Mouse (Mus musculus): ENCODE results near the gene Gabarapl2. TPM values are rescaled to one million over a fixed set of nuclear protein-coding genes. Genes with fewer than 3 reads are reported as not detected.

Gene Gabarapl2
- total and polyA plus RNA-seq, 2 experiments from 2014 or later, result 117 to 469 TPM

GRCm38 (mm10) chr8:111992703-111993039, 52.2 kb downstream of the Gabarapl2 start:
- H3K4me1 ChIP-seq (ENCODE audit: insufficient read depth, low read length), result peaks cover 4% of the 10 kb centered on the region; the same call in 1 of the 2 replicates
- peak overlapping the region; percentile 62; the same call in 1 of the 2 replicates for H3K4me2 ChIP-seq (ENCODE audit: low read depth, low read length, poor library complexity, severe bottlenecking)
- H3K4me3 ChIP-seq (ENCODE audit: low read depth, low read length), result no peak overlapping the region
- H3K9me3 ChIP-seq (ENCODE audit: low read length), result no peaks in the 10 kb centered on the region
- DNase-seq (ENCODE audit: low spot score) (no peak), ATAC-seq (ENCODE audit: low FRiP score) (no peak)
- H3K36me3 ChIP-seq (ENCODE audit: insufficient read depth, low read length), result peaks cover 42% of the 10 kb centered on the region
- H3K27me3 ChIP-seq (ENCODE audit: insufficient read depth, low read length), result no peaks in the 10 kb centered on the region
- no peak for TF ChIP-seq CTCF (IDR thresholded peaks at IDR 0.05)
- H3K27ac ChIP-seq (ENCODE audit: low read depth, low read length), result no peak overlapping the region
- H3K9ac ChIP-seq (replicated peaks; ENCODE audit: low read length, poor library complexity, severe bottlenecking), result no peak overlapping the region
- 69% methylated on average over 3 of the region's 3 CpGs for WGBS

Other genes starting within 250 kb of the Gabarapl2 start
- gene Ctrb1, start 249.7 kb upstream of the Gabarapl2 start, total RNA-seq (2014; rRNA removed), result not detected in 2 replicates
- gene Ctrb1, start 249.7 kb upstream of the Gabarapl2 start, polyA plus RNA-seq (2015; fragmentation: Nextera tagmentation; extraction: Ambion mirVana), result not detected in 2 replicates
- gene Bcar1, start 196.9 kb upstream of the Gabarapl2 start, total RNA-seq (2014; rRNA removed), result 62.3 and 72.8 TPM in 2 replicates
- gene Bcar1, start 196.9 kb upstream of the Gabarapl2 start, polyA plus RNA-seq (2015; fragmentation: Nextera tagmentation; extraction: Ambion mirVana), result 38.3 and 44.3 TPM in 2 replicates
- 61.3 and 63.1 TPM in 2 replicates for gene Cfdp1, start 86.4 kb upstream of the Gabarapl2 start, total RNA-seq (2014; rRNA removed)
- gene Cfdp1, start 86.4 kb upstream of the Gabarapl2 start, polyA plus RNA-seq (2015; fragmentation: Nextera tagmentation; extraction: Ambion mirVana), result 196 and 197 TPM in 2 replicates
- 3.6 TPM in 2 replicates for gene Tmem170, start 64.0 kb upstream of the Gabarapl2 start, total RNA-seq (2014; rRNA removed)
- gene Tmem170, start 64.0 kb upstream of the Gabarapl2 start, polyA plus RNA-seq (2015; fragmentation: Nextera tagmentation; extraction: Ambion mirVana), result 2.1 and 2.7 TPM in 2 replicates
- 2.9 and 5.2 TPM in 2 replicates for gene Chst5, start 30.3 kb upstream of the Gabarapl2 start, total RNA-seq (2014; rRNA removed)
- 3.4 and 3.6 TPM in 2 replicates for gene Chst5, start 30.3 kb upstream of the Gabarapl2 start, polyA plus RNA-seq (2015; fragmentation: Nextera tagmentation; extraction: Ambion mirVana)
- gene Tmem231, start 6.8 kb upstream of the Gabarapl2 start, total RNA-seq (2014; rRNA removed), result 21.3 and 23.7 TPM in 2 replicates
- 17.3 and 18.7 TPM in 2 replicates for gene Tmem231, start 6.8 kb upstream of the Gabarapl2 start, polyA plus RNA-seq (2015; fragmentation: Nextera tagmentation; extraction: Ambion mirVana)
- 3.4 and 5.2 TPM in 2 replicates for gene Adat1, start 51.6 kb downstream of the Gabarapl2 start, total RNA-seq (2014; rRNA removed)
- gene Adat1, start 51.6 kb downstream of the Gabarapl2 start, polyA plus RNA-seq (2015; fragmentation: Nextera tagmentation; extraction: Ambion mirVana), result 3.8 and 4.7 TPM in 2 replicates
- 88.6 and 106 TPM in 2 replicates for gene Kars, start 70.6 kb downstream of the Gabarapl2 start, total RNA-seq (2014; rRNA removed)
- gene Kars, start 70.6 kb downstream of the Gabarapl2 start, polyA plus RNA-seq (2015; fragmentation: Nextera tagmentation; extraction: Ambion mirVana), result 160 and 163 TPM in 2 replicates
- 55.5 and 75.0 TPM in 2 replicates for gene Terf2ip, start 70.7 kb downstream of the Gabarapl2 start, total RNA-seq (2014; rRNA removed)
- 65.4 and 74.9 TPM in 2 replicates for gene Terf2ip, start 70.7 kb downstream of the Gabarapl2 start, polyA plus RNA-seq (2015; fragmentation: Nextera tagmentation; extraction: Ambion mirVana)
- gene Gm6793, start 74.3 kb downstream of the Gabarapl2 start, total RNA-seq (2014; rRNA removed), result not detected in 2 replicates
- gene Gm6793, start 74.3 kb downstream of the Gabarapl2 start, polyA plus RNA-seq (2015; fragmentation: Nextera tagmentation; extraction: Ambion mirVana), result 0.36 and 0.99 TPM in 2 replicates